Mouse (Mus musculus) embryonic facial prominence, embryonic 12.5 days (tissue): ENCODE data around the gene Kcnc3. TPM values are rescaled to one million over a fixed set of nuclear protein-coding genes. Genes with fewer than 3 reads are reported as not detected.

Source experiments
- ATAC-seq: fragments of 200-750 bp; cut with Nextera tagmentation; 2 replicates; pipeline ENCODE4 v1.8.0; 2017; ENCODE audit not compliant: insufficient number of reproducible peaks, insufficient read depth, low FRiP score, low TSS enrichment
- H3K27ac ChIP-seq: fragments of 300-500 bp; sonication (generic); 2 replicates; pipeline ENCODE4 v1.5.1; 2016; ENCODE audit warnings: mild to moderate bottlenecking
- H3K27me3 ChIP-seq: fragments of 300-500 bp; sonication (generic); 2 replicates; pipeline ENCODE4 v1.6.1; 2016; ENCODE audit warnings: mild to moderate bottlenecking, moderate library complexity
- H3K36me3 ChIP-seq: fragments of 300-500 bp; sonication (generic); 2 replicates; pipeline ENCODE4 v1.6.1; 2016; ENCODE audit warnings: mild to moderate bottlenecking
- H3K4me1 ChIP-seq: fragments of 300-500 bp; sonication (generic); 2 replicates; pipeline ENCODE4 v1.6.1; 2016
- H3K4me2 ChIP-seq: fragments of 300-500 bp; sonication (generic); replicated peaks from 2 replicates; pipeline ENCODE4 v1.6.1; 2016; ENCODE audit warnings: mild to moderate bottlenecking, moderate library complexity
- H3K4me3 ChIP-seq: fragments of 300-500 bp; sonication (generic); 2 replicates; pipeline ENCODE4 v1.5.1; 2016; ENCODE audit warnings: mild to moderate bottlenecking
- H3K9ac ChIP-seq: fragments of 300-500 bp; sonication (generic); 2 replicates; pipeline ENCODE4 v1.6.1; 2016; ENCODE audit warnings: mild to moderate bottlenecking, moderate library complexity
- H3K9me3 ChIP-seq: fragments of 300-500 bp; sonication (generic); 2 replicates; pipeline ENCODE4 v1.6.1; 2016; ENCODE audit warnings: mild to moderate bottlenecking, moderate library complexity
- WGBS: fragments of 180-500 bp; shearing (Covaris S2); methylation state at CpG from one replicate; pipeline ENCODE4 v1.1.7; 2016; 5-methylcytosine and 5-hydroxymethylcytosine counted together
- polyA plus RNA-seq: library from polyadenylated mRNA; unstranded; fragments of >200 nt; fragmentation: Nextera tagmentation; extraction: Ambion mirVana; gene quantifications from 2 replicates; pipeline ENCODE4 v1.2.1, GENCODE M21; 2016

The Kcnc3 gene
- polyA plus RNA-seq, 1 experiment from 2014 or later, result 0.70 TPM

DNA sequence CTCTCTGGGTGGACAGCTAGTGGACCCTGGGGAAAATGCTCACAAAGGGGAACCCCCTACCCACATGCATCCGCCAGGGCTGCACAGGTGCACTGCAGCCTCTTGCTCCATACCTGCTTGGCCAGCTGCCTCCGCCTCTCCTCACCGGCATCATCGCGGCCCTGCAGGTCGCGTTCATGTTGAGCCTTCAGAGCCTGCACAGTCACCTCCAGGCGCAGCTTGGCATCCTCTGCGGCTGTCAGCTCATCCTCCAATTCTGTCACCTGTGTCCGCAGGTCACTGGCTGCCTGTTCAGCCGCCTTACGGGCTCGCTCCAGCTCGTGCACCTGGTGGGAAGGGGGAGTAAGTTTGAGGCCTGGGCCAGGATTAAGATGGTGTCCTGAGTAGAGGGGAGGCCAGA lies 25.5 kb downstream of the Kcnc3 start:
- WGBS, result 77% methylated on average over 14 of the region's 14 CpGs
- no peak for ATAC-seq
- no peak overlapping the region for H3K9ac ChIP-seq

DNA sequence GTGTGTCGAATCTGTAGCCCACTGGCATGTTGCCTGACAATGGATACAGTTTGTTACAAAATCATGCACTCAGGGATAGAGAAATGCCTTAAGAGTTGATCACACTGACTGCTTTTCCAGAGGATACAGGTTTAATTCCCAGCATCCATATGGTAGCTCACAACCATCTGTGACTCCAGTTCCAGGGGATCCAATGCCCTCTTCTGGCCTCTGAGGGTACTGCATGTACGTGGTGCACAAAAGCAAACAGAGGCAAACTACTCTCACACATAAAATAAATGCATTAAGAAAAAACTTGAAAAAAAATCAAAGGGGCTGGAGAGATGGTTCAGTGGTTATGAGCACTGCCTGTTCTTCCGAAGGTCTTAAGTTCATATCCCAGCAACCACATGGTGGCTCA lies 26.6 kb downstream of the Kcnc3 start:
- peaks cover 32% of the 10 kb centered on the region for H3K27me3 ChIP-seq

More for the DNA sequence above, 25.5 kb downstream of the Kcnc3 start:
- H3K27ac ChIP-seq, result no peak overlapping the region
- no peaks in the 10 kb centered on the region for H3K36me3 ChIP-seq
- H3K4me1 ChIP-seq, result 0 out of 2 replicates have a peak, but pooled peaks cover 3% of the 10 kb centered on the region
- no peak overlapping the region for H3K4me2 ChIP-seq
- peaks cover 32% of the 10 kb centered on the region for H3K27me3 ChIP-seq
- no peaks in the 10 kb centered on the region for H3K9me3 ChIP-seq
- no peak overlapping the region for H3K4me3 ChIP-seq

DNA sequence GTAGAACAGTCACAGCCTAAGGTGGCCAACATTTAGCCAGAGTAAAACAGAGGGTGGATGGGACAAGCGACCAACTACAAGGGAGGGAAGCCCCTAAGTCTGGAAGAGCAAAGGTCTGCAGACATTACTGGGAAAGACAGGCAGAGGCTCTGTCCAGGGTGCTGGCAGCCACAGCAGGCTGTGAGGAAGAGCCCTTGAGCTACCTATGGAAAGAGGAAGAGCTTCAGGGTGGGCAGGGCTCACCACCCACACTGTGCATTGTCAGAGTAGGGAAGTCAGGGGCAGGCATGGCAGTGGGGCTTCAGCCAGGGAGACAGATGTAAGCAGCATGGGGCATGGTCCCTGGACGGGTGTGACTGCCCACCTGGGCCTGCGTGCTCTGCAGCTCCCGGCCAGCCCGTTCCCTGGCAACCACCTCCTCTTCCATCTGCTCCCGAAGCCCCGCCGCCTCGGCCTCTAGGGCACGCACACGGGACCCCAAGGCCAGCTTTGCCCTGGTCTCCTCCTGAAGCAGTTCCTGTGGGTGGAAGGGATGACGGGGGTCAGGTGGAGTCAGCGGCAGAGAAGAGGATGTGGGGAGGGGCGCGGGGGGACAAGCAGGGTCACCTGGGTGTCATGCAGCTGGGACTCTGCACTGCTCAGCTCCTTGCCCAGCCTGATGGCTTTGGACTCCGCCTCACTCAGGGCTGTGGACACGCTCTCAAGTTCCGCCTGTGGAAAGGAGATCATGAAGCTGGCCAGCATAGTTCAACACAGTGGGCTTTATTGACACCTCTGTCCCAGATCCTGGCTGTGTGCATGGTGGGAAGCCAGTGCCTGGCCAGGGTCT lies 33.5 kb downstream of the Kcnc3 start:
- Histone ChIP-seq H3K36me3 (no peaks in the 10 kb centered on the region), H3K9ac (no peak overlapping the region), H3K4me3 (no peak overlapping the region), H3K27ac (no peak overlapping the region), H3K9me3 (no peaks in the 10 kb centered on the region; the same call in 1 of the 2 replicates), H3K4me1 (no peaks in the 10 kb centered on the region), H3K4me2 (no peak overlapping the region), H3K27me3 (no peaks in the 10 kb centered on the region)
- ATAC-seq, result no peak
- 42% methylated on average over 18 of the region's 18 CpGs for WGBS

More for the DNA sequence above, 26.6 kb downstream of the Kcnc3 start:
- no peak for ATAC-seq
- no peaks in the 10 kb centered on the region for H3K36me3 ChIP-seq
- no peak overlapping the region for H3K9ac ChIP-seq
- H3K4me3 ChIP-seq, result no peak overlapping the region
- no peaks in the 10 kb centered on the region; the same call in 1 of the 2 replicates for H3K9me3 ChIP-seq
- no peak overlapping the region for H3K4me2 ChIP-seq
- 0 out of 2 replicates have a peak, but pooled peaks cover 3% of the 10 kb centered on the region for H3K4me1 ChIP-seq
- WGBS, result 76% methylated on average over 3 of the region's 3 CpGs
- H3K27ac ChIP-seq, result no peak overlapping the region

DNA sequence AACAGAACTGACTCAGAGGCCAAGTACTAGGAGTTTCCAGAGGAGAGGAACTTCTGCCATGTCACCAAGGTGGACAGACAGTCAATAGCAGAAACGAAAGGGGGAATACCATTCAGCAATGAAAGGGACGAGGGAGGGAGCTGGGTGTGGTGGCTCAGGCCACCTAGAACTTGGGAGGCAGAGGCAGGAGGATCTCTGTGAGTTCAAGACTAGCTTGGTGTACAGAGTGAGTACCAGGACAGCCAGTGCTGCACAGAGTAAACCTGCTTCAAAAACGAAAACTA lies 34.0 kb downstream of the Kcnc3 start:
- H3K27ac ChIP-seq, result no peak overlapping the region
- no peak overlapping the region for H3K4me3 ChIP-seq
- no peak for ATAC-seq
- H3K9ac ChIP-seq, result no peak overlapping the region
- no peaks in the 10 kb centered on the region for H3K36me3 ChIP-seq
- H3K4me1 ChIP-seq, result no peaks in the 10 kb centered on the region
- 90% methylated on average over 3 of the region's 3 CpGs for WGBS
- H3K4me2 ChIP-seq, result no peak overlapping the region
- H3K9me3 ChIP-seq, result no peaks in the 10 kb centered on the region; the same call in 1 of the 2 replicates
- no peaks in the 10 kb centered on the region for H3K27me3 ChIP-seq

- H3K36me3 ChIP-seq, result no peaks in the 10 kb centered on the region
- H3K27me3 ChIP-seq, result no peaks in the 10 kb centered on the region; the same call in 1 of the 2 replicates
- H3K4me2 ChIP-seq, result no peak overlapping the region
- H3K4me3 ChIP-seq, result no peak overlapping the region
- no peaks in the 10 kb centered on the region; the same call in 1 of the 2 replicates for H3K9me3 ChIP-seq
- WGBS, result 68% methylated on average over 14 of the region's 14 CpGs
- H3K9ac ChIP-seq, result no peak overlapping the region
- no peak overlapping the region for H3K27ac ChIP-seq
- no peak for ATAC-seq
- H3K4me1 ChIP-seq, result no peaks in the 10 kb centered on the region
These were observed 34.4 kb downstream of the Kcnc3 start for GRCm38 (mm10) chr7:44624828-44625227.

- no peaks in the 10 kb centered on the region; the same call in 1 of the 2 replicates for H3K9me3 ChIP-seq
- no peaks in the 10 kb centered on the region for H3K36me3 ChIP-seq
- H3K27ac ChIP-seq, result no peak overlapping the region
- no peak overlapping the region for H3K9ac ChIP-seq
- 85% methylated on average over 13 of the region's 13 CpGs for whole genome bisulfite sequencing
- H3K27me3 ChIP-seq, result no peaks in the 10 kb centered on the region; the same call in 1 of the 2 replicates
- H3K4me1 ChIP-seq, result no peaks in the 10 kb centered on the region
- ATAC-seq, result no peak
- H3K4me3 ChIP-seq, result no peak overlapping the region
- no peak overlapping the region for H3K4me2 ChIP-seq
These were observed 35.0 kb downstream of the Kcnc3 start for GRCm38 (mm10) chr7:44625241-44626067.

DNA sequence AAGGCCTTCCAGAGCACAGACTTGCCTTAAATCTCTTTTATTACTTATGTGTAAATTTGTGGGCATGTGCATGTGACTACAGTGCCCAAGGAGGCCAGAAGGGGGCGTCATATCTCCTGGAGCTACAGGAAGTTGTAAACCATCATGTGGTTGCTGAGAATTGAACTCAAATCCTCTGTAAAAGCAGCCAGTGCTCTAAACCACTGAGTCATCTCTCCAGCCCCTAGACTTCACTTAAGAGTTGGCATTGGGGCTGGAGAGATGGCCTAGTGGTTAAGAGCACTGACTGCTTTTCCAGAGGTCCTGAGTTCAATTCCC lies 35.6 kb downstream of the Kcnc3 start:
- H3K4me3 ChIP-seq, result no peak overlapping the region
- no peaks in the 10 kb centered on the region for H3K4me1 ChIP-seq
- H3K27me3 ChIP-seq, result no peaks in the 10 kb centered on the region; the same call in 1 of the 2 replicates
- H3K27ac ChIP-seq, result no peak overlapping the region
- H3K4me2 ChIP-seq, result no peak overlapping the region
- H3K9me3 ChIP-seq, result no peaks in the 10 kb centered on the region; the same call in 1 of the 2 replicates
- no peaks in the 10 kb centered on the region for H3K36me3 ChIP-seq
- 63% methylated on average over 1 of the region's 1 CpGs for WGBS
- no peak for ATAC-seq
- H3K9ac ChIP-seq, result no peak overlapping the region

DNA sequence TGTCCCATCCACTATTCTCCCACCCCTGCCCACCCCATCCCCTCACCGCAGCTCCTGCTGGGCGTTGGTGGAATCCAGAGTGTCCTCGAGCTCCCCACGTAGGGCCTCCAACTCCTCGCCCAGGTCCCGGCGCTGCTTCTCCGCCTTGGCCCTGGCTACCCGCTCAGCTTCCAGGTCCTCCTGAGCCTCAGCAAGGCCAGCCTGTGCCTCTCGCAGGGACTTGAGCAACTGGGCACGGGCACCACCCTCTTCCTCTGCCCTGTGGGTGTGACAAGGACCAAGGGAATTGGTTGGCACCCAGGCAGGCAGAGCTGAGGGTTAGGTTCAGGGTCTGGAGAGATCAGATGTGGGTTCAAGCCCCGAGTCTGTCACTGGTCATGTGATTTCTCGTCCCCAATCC lies 36.5 kb downstream of the Kcnc3 start:
- WGBS, result 85% methylated on average over 13 of the region's 13 CpGs
- no peak for ATAC-seq
- no peaks in the 10 kb centered on the region for H3K36me3 ChIP-seq

DNA sequence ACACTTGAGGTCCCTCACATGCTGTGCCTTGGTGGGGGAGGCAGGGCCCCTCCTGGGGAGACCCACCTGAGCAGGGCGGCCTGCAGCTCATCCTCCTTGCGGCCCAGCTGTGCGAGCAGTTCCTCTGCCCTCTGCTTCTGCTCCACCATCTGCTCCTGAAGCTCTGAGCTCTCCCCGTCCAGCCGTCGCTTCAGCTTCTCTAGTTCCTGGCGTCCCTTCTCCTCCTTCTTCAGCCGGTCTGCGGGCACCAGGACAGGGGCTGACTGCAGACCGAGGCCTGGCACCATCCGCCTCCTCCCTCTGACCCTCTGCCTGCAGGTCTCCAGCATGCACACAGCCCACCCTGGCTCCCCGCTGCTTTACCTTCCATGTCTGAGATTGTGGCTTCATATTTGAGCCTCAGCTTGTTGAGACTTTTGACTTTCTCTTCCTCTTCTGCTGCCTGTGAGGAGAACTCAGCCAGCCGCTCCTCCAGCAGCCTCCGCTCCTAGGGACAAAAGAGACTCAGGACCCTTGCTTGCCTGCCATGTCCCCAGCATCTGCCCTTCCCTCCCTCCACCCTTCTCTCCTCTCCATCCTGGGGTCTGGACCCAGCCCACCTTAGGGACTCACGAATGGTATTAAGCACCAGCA lies 38.1 kb downstream of the Kcnc3 start:
- H3K27ac ChIP-seq, result no peak overlapping the region
- no peak overlapping the region for H3K4me2 ChIP-seq
- H3K27me3 ChIP-seq, result peaks cover 4% of the 10 kb centered on the region
- no peaks in the 10 kb centered on the region for H3K36me3 ChIP-seq
- 0 out of 2 replicates have a peak, but pooled peaks cover 2% of the 10 kb centered on the region for H3K4me1 ChIP-seq
- WGBS, result 84% methylated on average over 15 of the region's 15 CpGs
- no peak overlapping the region for H3K4me3 ChIP-seq
- no peak for ATAC-seq
- H3K9ac ChIP-seq, result no peak overlapping the region
- no peaks in the 10 kb centered on the region for H3K9me3 ChIP-seq

More for the DNA sequence above, 36.5 kb downstream of the Kcnc3 start:
- no peaks in the 10 kb centered on the region for H3K4me1 ChIP-seq
- no peak overlapping the region for H3K4me2 ChIP-seq
- no peak overlapping the region for H3K4me3 ChIP-seq
- H3K9ac ChIP-seq, result no peak overlapping the region
- no peak overlapping the region for H3K27ac ChIP-seq
- H3K27me3 ChIP-seq, result no peaks in the 10 kb centered on the region; the same call in 1 of the 2 replicates
- H3K9me3 ChIP-seq, result no peaks in the 10 kb centered on the region; the same call in 1 of the 2 replicates

DNA sequence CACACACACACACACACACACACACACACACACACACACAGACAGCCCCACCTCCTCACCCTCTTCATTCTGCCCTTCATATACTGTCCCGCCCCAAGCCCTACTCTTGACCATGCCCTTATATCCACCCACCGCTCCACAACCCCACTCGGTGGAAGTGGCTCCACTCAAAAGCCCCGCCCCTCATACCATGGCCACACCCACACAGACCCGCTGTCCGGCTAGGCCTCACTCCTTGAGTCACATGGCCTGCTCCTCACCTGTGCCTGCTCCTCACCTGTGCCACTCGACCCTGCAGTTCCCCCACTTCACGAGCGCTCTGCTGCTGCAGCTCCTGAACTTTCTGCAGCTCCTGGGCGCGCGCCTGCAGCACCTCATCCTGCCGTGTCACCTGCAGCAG lies 40.0 kb downstream of the Kcnc3 start:
- no peak for ATAC-seq
- peaks cover 13% of the 10 kb centered on the region for H3K27me3 ChIP-seq
- no peaks in the 10 kb centered on the region for H3K36me3 ChIP-seq
- no peak overlapping the region for H3K4me3 ChIP-seq
- H3K9ac ChIP-seq, result no peak overlapping the region
- H3K4me2 ChIP-seq, result no peak overlapping the region
- H3K27ac ChIP-seq, result no peak overlapping the region
- 74% methylated on average over 13 of the region's 13 CpGs for WGBS
- H3K9me3 ChIP-seq, result no peaks in the 10 kb centered on the region
- 0 out of 2 replicates have a peak, but pooled peaks cover 2% of the 10 kb centered on the region for H3K4me1 ChIP-seq

- Histone ChIP-seq H3K9ac (no peak overlapping the region), H3K27ac (no peak overlapping the region), H3K36me3 (no peaks in the 10 kb centered on the region), H3K9me3 (no peaks in the 10 kb centered on the region), H3K4me2 (no peak overlapping the region), H3K27me3 (peaks cover 15% of the 10 kb centered on the region), H3K4me1 (0 out of 2 replicates have a peak, but pooled peaks cover 2% of the 10 kb centered on the region), H3K4me3 (no peak overlapping the region)
- ATAC-seq, result no peak
- WGBS, result 20% methylated on average over 13 of the region's 13 CpGs
These were observed 42.2 kb downstream of the Kcnc3 start for GRCm38 (mm10) chr7:44632676-44633075.
